Mouse (Mus musculus) testis, adult 2 months (tissue): Measurements from ENCODE around the gene Mark1.

ENCODE experiments used
- CTCF ChIP-seq: fragments of 200-500 bp; IDR thresholded peaks from 2 replicates; pipeline ENCODE4 v1.5.1; 2012; ENCODE audit warnings: low read depth, mild to moderate bottlenecking, inconsistent platforms, low read length, moderate library complexity; ENCODE audit not compliant: control insufficient read depth, insufficient read depth, insufficient replicate concordance
- POLR2A ChIP-seq: fragments of 200-500 bp; IDR thresholded peaks from 2 replicates; pipeline ENCODE4 v1.6.1; 2012; ENCODE audit warnings: low read depth, mild to moderate bottlenecking, inconsistent platforms, low read length, moderate library complexity; ENCODE audit not compliant: control insufficient read depth

GRCm38 (mm10) chr1:184853922-184854321 lies 145.4 kb downstream of the Mark1 start:
- TF ChIP-seq CTCF (no peak), POLR2A (no peak)
